Mouse (Mus musculus): ENCODE data around the gene Sf3b1. TPM values are rescaled to one million over a fixed set of nuclear protein-coding genes. Genes with fewer than 3 reads are reported as not detected.
"Not testable (repeated sequence)": the region's sequence is repeated elsewhere in the genome, so short reads cannot be mapped to it uniquely, and the experiment has no call there.

Gene Sf3b1
- polyA plus RNA-seq, 1 experiment: 29.4 TPM

DNA sequence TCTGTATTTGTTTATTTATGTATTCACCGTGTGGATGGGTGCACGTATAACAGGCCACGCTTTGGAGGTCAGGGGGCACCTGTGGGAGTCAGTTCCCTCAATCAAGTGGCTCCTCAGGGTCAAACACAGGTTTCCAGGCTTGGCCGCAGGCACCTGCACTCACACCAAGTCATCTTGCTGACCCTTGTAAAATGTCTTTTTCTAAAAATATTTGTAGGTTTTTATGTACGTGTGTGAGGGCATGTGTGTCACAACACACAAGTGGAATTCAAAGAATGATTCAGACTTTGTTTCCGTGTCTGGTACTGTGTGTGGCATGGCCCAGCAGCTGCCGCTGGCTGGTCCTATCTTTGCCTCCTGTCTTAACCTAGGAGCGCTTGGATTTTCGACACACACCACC lies 65.6 kb downstream of the Sf3b1 start:
- WGBS: 78% methylated on average over 9 of the region's 9 CpGs
- no peak for DNase-seq (ENCODE audit: low read depth, low spot score)

DNA sequence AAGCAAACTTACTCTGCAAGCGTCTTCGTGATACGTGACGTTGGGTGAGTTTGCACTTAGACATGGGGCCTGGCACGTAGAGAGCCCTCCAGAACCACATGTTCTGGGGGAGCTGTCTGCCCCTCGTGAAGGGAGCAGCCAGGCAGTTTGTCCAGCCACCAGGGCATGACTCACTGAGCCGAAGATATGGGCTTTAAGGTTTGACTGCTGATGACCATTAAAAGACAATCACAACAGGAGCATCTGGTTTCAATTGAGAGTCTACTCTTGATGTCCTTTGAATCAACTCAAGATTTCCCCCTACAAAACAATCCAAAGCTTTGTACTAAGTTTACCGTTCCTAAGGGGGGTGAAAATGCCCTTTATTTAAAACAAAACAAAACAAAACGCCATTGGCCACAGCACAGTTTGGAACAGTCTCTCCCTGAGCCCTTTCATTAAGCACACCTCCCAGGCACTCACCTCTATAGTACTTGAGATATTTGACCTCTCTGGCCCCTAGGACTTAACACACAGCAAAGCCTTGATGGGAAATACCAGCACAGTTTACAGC lies 66.6 kb downstream of the Sf3b1 start:
- DNase-seq (ENCODE audit: low read depth, low spot score): no peak
- 73% methylated on average over 9 of the region's 9 CpGs for WGBS

DNA sequence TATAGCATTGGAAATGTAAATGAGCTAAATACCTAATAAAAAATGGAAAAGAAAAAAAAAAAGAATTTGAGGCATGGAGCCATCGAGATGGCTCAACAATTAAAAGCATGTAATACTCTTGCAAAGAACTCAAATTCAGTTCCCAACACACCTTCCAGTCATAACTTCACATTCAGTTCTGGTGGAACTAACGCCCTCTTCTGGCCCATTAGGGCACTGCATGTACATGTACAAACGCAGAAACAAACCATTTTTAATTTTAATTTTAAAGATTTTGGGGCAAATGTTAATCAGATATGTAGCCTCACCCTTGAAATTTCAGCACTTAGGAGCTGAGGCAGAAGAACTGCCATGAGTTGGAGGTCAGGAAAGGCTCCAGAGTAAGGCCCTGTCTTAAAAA lies 68.8 kb downstream of the Sf3b1 start:
- no peak for DNase-seq (ENCODE audit: low read depth, low spot score)
- WGBS: 73% methylated on average over 3 of the region's 3 CpGs

DNA sequence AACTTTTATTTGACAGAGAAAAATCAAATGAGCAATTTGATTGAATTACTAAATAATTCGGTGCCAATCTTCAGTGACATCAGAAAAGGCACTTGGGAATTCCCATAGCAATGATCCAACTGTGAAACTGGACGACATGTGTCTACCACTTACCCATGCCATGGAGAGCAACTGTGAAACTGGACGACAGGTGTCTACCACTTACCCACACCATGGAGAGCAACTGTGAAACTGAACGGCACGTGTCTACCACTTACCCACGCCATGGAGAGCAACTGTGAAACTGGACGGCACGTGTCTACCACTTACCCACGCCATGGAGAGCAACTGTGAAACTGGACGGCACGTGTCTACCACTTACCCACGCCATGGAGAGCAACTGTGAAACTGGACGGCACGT lies 70.3 kb downstream of the Sf3b1 start:
- WGBS: 92% methylated on average over 14 of the region's 14 CpGs
- not testable (repeated sequence) for DNase-seq (ENCODE audit: low read depth, low spot score)

DNA sequence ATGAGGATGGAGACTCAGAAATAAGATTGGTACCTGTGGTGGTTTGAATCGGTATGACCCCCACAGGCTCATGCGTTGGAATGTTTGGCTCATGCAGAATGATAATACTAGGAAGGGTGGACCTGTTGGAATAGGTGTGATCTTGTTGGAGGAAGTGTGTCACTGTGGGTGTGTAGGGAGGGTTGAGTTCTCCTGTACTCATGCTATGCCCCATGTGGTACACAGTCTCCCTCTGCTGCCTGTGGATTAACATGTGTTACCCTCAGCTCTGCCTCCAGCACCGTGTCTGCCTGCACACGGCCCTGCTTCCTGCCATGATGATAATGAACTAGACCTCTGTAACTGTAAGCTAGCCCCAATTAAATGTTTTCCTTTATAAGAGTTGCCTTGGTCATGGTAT lies 72.4 kb downstream of the Sf3b1 start:
- DNase-seq (ENCODE audit: low read depth, low spot score): no peak
- WGBS: 72% methylated on average over 4 of the region's 4 CpGs

DNA sequence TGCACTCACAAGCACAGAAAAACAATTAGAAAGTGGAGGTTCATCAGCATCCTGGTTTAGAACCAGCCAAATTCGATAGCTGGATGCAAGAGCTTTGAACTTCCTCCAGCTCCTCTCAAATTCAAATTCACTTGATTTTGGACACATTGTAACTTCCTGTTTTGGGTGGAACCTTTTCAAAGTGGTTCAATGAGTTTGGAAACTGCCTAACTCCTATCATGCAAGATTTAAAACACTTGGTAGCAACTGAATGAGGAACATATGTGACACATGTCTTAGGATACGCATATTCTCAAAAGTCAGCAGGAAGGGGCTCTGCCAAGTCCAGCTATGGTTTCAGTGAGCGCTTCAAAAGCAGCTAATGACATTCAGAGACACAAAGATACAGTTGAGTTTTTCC lies 82.6 kb downstream of the Sf3b1 start:
- WGBS: 58% methylated on average over 3 of the region's 3 CpGs
- DNase-seq (ENCODE audit: low read depth, low spot score): no peak

DNA sequence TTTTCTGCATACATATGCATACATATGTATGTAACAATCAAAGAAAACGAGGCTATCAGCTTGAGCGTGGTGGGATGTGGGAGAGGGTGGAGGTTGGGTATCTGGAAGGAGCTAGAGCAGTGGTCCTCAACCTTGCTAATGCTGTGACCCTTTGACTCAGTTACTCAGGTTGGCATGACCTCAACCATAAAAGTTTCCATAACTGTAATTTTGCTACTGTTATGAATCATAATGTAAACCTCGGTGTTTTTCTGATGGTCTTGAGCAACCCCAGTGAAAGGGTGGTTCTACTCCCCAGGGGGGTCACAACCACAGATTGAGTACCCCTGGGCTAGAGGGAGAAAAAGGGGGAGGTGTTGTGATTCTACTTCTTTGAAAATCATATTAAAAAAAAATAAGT lies 91.8 kb downstream of the Sf3b1 start:
- WGBS: 76% methylated on average over 3 of the region's 3 CpGs
- DNase-seq (ENCODE audit: low read depth, low spot score): no peak

Other genes with a start within 250 kb of the Sf3b1 start
- 7.1 and 11.2 TPM in 2 replicates for gene Ankrd44, start 101.1 kb downstream of the Sf3b1 start, polyA plus RNA-seq (2012; rRNA removed)
- gene Coq10b, start 25.3 kb upstream of the Sf3b1 start, polyA plus RNA-seq (2012; rRNA removed): 7.8 and 10.2 TPM in 2 replicates
- gene Hspe1, start 60.7 kb upstream of the Sf3b1 start, polyA plus RNA-seq (2012; rRNA removed): 30.4 and 31.1 TPM in 2 replicates
- 38.9 and 39.7 TPM in 2 replicates for gene Hspd1, start 60.8 kb upstream of the Sf3b1 start, polyA plus RNA-seq (2012; rRNA removed)
- 11.0 and 11.3 TPM in 2 replicates for gene Mob4, start 103.8 kb upstream of the Sf3b1 start, polyA plus RNA-seq (2012; rRNA removed)
- 1.5 TPM in 2 replicates for gene Rftn2, start 199.3 kb upstream of the Sf3b1 start, polyA plus RNA-seq (2012; rRNA removed)
- 1.4 and 2.1 TPM in 2 replicates for gene Mars2, start 209.7 kb upstream of the Sf3b1 start, polyA plus RNA-seq (2012; rRNA removed)